Mouse (Mus musculus): ENCODE measurements at regions not wholly inside any gene's neighbourhood (a gene's known extent, or its start where the extent isn't known, plus 50 kb on each side); places are given as distances from the start of the nearest gene placed in this dataset.

- TF ChIP-seq POLR2A (IDR thresholded peaks at IDR 0.05; ENCODE audit: control insufficient read depth, extremely low read depth, insufficient read depth, low read length, poor library complexity) (no peak), CTCF (IDR thresholded peaks at IDR 0.05; ENCODE audit: borderline replicate concordance, control insufficient read depth, extremely low read depth, insufficient read depth, low read length, poor library complexity) (no peak)
Observed at GRCm38 (mm10) chr14:114946321-114946720, 145.7 kb upstream of the Gpc5 start.
